Mouse (Mus musculus) heart, embryonic 11.5 days (tissue): Measurements from ENCODE around the gene Gm9887. TPM values are rescaled to one million over a fixed set of nuclear protein-coding genes. Genes with fewer than 3 reads are reported as not detected.
A peak's percentile ranks its signal among the peaks of the same experiment; 100 is the strongest.
"Not testable (repeated sequence)": the region's sequence is repeated elsewhere in the genome, so short reads cannot be mapped to it uniquely, and the experiment has no call there.

Source experiments
- ATAC-seq: fragments of 200-750 bp; cut with Nextera tagmentation; replicated peaks from 2 replicates; pipeline ENCODE4 v1.8.0; 2017; ENCODE audit warnings: moderate library complexity; ENCODE audit not compliant: insufficient number of reproducible peaks, low FRiP score, low TSS enrichment
- H3K27ac ChIP-seq: fragments of 300-500 bp; sonication (generic); 2 replicates; pipeline ENCODE4 v1.5.1; 2014; ENCODE audit warnings: mild to moderate bottlenecking, low read depth, low read length
- H3K27me3 ChIP-seq: fragments of 300-500 bp; sonication (generic); 2 replicates; pipeline ENCODE4 v1.6.1; 2014; ENCODE audit warnings: mild to moderate bottlenecking, low read length, mixed read lengths; ENCODE audit not compliant: control insufficient read depth, insufficient read depth
- H3K36me3 ChIP-seq: fragments of 300-500 bp; sonication (generic); 2 replicates; pipeline ENCODE4 v1.6.1; 2014; ENCODE audit warnings: mild to moderate bottlenecking, low read length, moderate library complexity, mixed read lengths; ENCODE audit not compliant: control insufficient read depth, insufficient read depth
- H3K4me1 ChIP-seq: fragments of 300-500 bp; sonication (generic); 2 replicates; pipeline ENCODE4 v1.6.1; 2014; ENCODE audit warnings: low read length; ENCODE audit not compliant: control insufficient read depth, insufficient read depth
- H3K4me2 ChIP-seq: fragments of 300-500 bp; sonication (generic); 2 replicates; pipeline ENCODE4 v1.6.1; 2014; ENCODE audit warnings: mild to moderate bottlenecking, moderate library complexity
- H3K4me3 ChIP-seq: fragments of 300-500 bp; sonication (generic); 2 replicates; pipeline ENCODE4 v1.5.1; 2014; ENCODE audit warnings: low read depth, low read length
- H3K9ac ChIP-seq: fragments of 300-500 bp; sonication (generic); 2 replicates; pipeline ENCODE4 v1.6.1; 2014; ENCODE audit warnings: mild to moderate bottlenecking, low read depth, low read length, moderate library complexity
- H3K9me3 ChIP-seq: fragments of 300-500 bp; sonication (generic); replicated peaks from 2 replicates; pipeline ENCODE4 v1.6.1; 2016; ENCODE audit warnings: low read length; ENCODE audit not compliant: control insufficient read depth
- WGBS: fragments of 180-500 bp; shearing (Covaris S2); extraction: QIAGEN DNeasy Blood & Tissue Kit; methylation state at CpG from one replicate; pipeline ENCODE4 v1.1.7; 2014; ENCODE audit not compliant: insufficient replicate concordance; 5-methylcytosine and 5-hydroxymethylcytosine counted together
- polyA plus RNA-seq: library from polyadenylated mRNA; unstranded; fragments of >200 nt; fragmentation: Nextera tagmentation; extraction: Ambion mirVana; gene quantifications from 2 replicates; pipeline ENCODE4 v1.2.1, GENCODE M21; 2014

Gene Gm9887
- polyA plus RNA-seq, 1 experiment from 2014 or later: 1.5 TPM

DNA sequence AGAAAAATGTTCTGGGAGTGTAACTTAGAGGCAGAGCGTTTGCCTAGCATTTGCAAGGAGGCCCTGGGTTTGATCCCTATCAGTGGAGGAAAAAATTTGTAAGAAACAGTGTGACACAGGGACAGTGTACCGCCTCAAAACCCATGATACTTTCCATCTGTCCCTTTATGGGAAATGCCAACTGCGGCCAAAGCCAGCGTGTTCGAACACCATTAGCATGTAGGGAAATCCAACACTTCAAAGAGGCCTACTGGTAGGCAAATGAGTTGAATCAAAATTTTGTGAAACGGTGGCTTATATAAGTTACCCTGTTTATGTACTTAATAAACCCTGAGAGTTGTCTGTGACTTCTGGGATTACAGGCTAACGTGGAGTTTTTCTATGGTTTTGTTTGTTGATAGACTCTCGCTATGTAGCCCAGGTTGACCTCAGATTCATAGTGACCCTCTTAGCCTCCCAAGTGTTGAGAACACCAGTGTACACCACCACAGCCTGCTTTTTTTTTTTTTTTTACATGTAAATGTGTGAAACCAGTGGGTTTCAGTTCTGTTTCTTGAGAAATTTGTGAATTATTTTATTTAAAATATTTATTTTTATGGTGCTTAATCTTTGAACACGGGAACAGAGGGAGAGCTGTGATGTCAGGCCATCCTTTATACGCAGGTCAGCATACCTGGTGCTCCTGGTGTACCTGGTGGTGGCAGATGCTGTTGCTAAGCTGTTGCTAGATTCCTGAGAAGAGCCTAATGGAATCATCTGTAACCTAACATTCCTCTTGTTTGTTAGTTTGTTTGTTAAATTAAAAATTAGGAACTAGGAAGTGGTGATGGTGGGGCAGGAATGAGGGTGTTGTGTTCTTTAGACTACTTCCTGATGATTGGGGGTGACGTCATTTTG, 6.5 kb upstream of the Gm9887 start:
- peaks cover 13% of the 10 kb centered on the region for H3K4me1 ChIP-seq
- no peaks in the 10 kb centered on the region for H3K9me3 ChIP-seq
- no peak overlapping the region for H3K9ac ChIP-seq
- peak overlapping the region; percentile 17; the same call in 1 of the 2 replicates for H3K27ac ChIP-seq
- ATAC-seq: no peak
- H3K36me3 ChIP-seq: no peaks in the 10 kb centered on the region
- 83% methylated on average over 11 of the region's 11 CpGs for WGBS
- no peak overlapping the region for H3K4me2 ChIP-seq
- no peak overlapping the region for H3K4me3 ChIP-seq
- no peaks in the 10 kb centered on the region for H3K27me3 ChIP-seq

DNA sequence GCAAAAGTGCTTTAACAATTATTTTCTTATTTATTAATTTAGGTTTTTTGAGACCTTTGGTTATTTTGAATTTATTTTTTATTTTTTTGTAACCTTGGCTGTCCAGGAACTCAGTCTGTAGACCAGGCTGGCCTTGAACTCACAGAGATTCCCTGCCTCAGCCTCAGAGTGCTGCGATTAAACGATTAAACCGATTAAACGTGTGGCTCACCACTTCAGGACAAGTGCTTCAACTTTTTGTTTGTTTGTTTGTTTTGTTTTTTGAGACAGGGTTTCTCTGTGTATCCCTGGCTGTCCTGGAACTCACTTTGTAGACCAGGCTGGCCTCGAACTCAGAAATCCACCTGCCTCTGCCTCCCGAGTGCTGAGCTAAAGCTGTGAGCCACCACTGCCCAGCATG, 5.4 kb upstream of the Gm9887 start:
- H3K9me3 ChIP-seq, H3K36me3 ChIP-seq, H3K27me3 ChIP-seq, H3K27ac ChIP-seq, H3K4me2 ChIP-seq, H3K4me3 ChIP-seq, ATAC-seq, H3K9ac ChIP-seq: not testable (repeated sequence)
- 93% methylated on average over 6 of the region's 6 CpGs for WGBS
- peaks cover 11% of the 10 kb centered on the region for H3K4me1 ChIP-seq

DNA sequence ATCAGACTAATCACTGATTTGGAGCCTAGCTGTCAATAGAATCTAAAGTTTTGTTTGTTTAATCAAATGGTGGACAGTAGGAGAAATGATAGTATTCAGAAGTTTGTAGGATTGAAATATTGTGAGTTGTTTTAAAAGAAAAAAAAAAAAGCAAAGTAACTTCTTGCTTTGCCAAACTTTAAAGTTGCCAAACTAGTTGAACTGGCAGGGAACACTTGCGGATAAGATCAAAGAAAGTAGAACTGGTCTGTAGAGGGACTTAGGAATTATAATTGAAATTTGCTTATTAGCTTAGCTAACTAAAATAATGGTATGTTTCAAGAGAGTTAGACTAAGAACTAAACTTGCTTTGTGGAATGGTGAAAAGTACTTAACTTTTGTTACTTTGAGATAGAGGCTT, 4.9 kb upstream of the Gm9887 start:
- ATAC-seq: no peak
- peaks cover 11% of the 10 kb centered on the region for H3K4me1 ChIP-seq
- WGBS: 96% methylated on average over 1 of the region's 1 CpGs
- no peak overlapping the region for H3K4me3 ChIP-seq
- H3K27ac ChIP-seq: no peak overlapping the region
- H3K4me2 ChIP-seq: no peak overlapping the region
- H3K9ac ChIP-seq: no peak overlapping the region
- no peaks in the 10 kb centered on the region for H3K9me3 ChIP-seq
- no peaks in the 10 kb centered on the region for H3K36me3 ChIP-seq
- no peaks in the 10 kb centered on the region for H3K27me3 ChIP-seq

DNA sequence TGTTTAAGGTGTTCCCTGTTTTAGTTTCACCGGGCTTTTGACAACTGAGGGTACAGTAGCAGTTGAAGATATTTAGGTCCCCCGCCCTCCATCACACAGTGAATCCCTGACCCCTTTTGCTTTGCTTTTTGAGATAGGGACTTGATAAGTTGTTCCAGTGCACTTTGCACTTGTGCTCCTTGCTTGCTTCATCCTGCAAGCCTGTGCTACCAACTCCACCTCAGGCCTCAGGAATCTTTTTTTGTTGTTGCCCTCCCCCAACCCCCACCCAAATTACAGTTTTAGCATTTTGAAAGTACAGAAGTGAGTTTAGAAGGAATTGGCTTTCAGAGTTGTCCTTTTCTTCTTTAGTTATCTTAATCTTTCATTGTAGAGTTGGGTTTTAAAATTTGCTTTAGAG, 3.9 kb upstream of the Gm9887 start:
- H3K36me3 ChIP-seq: no peaks in the 10 kb centered on the region
- no peaks in the 10 kb centered on the region for H3K27me3 ChIP-seq
- H3K9me3 ChIP-seq: no peaks in the 10 kb centered on the region
- peaks cover 11% of the 10 kb centered on the region for H3K4me1 ChIP-seq
- ATAC-seq: no peak
- 66% methylated on average over 2 of the region's 2 CpGs for WGBS
- H3K4me2 ChIP-seq: no peak overlapping the region; the same call in 1 of the 2 replicates
- no peak overlapping the region for H3K27ac ChIP-seq
- no peak overlapping the region for H3K9ac ChIP-seq
- H3K4me3 ChIP-seq: no peak overlapping the region

DNA sequence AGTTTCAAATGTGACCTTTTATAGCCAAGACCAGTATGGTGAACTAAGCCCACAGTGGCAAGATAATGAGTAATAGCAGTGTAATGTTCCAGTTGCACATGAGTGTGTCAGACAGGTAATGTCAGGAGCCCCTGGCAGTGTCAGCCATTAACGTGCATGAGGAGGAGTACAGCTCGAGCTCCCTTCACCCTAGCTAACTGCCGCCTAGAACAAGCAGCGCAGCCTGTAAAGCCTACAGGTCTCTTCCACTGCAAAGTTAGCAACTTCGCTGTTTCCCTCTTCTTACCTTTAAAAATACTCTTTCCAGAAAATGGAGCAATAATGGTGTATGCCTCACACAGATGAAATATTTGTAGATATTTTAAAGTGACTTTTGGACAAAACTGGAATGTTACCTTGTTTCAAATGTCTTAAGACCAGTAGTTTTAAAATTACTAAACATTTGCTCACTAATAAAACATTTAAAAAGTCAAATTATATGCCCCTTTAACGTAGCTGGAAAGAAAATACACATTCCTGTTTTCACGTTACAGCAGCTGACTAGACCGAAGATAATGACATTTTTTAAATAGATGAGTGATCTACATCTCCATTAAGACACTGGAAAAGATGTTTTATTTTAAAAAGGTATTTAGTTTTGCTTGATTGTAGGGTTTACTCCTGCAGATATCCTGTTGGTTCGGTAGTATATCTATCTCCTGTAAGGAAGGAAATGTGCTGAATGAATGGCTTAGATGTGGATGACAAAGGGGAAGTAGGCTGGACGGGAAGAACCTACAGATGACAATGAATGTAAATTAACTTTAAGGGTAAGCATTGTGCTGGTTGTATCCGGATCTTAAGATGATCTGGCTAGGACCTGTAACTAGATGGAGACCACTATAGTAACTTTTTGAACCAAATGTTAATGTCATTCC, 1.9 kb upstream of the Gm9887 start:
- no peak overlapping the region for H3K27ac ChIP-seq
- no peaks in the 10 kb centered on the region for H3K27me3 ChIP-seq
- no peak for ATAC-seq
- no peaks in the 10 kb centered on the region for H3K36me3 ChIP-seq
- peak overlapping the region; percentile 98; the same call in 1 of the 2 replicates for H3K9ac ChIP-seq
- no peaks in the 10 kb centered on the region for H3K9me3 ChIP-seq
- peak overlapping the region; percentile 90 for H3K4me3 ChIP-seq
- peaks cover 11% of the 10 kb centered on the region for H3K4me1 ChIP-seq
- peak overlapping the region; percentile 87 for H3K4me2 ChIP-seq
- WGBS: 39% methylated on average over 11 of the region's 11 CpGs

DNA sequence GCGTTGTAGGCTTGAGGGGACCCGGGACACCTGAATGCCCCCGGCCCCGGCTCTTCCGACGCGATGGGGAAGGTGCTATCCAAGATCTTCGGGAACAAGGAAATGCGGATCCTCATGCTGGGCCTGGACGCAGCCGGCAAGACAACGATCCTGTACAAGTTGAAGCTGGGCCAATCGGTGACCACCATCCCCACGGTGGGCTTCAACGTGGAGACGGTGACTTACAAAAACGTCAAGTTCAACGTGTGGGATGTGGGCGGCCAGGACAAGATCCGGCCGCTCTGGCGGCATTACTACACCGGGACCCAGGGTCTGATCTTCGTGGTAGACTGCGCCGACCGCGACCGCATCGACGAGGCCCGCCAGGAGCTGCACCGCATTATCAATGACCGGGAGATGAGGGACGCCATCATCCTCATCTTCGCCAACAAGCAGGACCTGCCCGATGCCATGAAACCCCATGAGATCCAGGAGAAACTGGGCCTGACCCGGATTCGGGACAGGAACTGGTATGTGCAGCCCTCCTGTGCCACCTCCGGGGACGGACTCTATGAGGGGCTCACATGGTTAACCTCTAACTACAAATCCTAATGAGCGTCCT, 573 bp upstream of the Gm9887 start:
- Histone ChIP-seq H3K9ac (peak overlapping the region; percentile 98), H3K4me2 (peak overlapping the region; percentile 87)

DNA sequence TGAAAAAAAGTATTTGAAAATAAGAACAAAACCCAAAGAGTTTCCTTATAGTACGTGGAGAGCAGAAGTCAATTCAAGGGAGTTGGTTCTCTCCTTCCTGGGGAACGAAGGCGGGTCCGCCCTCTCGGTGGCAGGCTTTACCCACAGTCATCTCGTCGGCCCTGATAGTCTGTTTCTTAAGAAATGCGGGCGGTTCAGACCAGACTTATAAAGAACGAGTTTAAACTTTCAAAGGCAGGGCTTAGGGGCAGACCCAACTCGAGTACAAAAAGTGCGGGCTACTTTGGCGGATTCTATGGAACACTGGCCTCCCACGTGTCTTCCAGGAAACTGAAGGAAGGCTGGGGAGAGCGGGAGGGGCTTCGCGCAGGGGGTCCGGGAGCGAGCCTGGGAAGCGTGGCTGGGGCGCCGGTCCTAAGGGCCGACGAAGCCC, 821 bp downstream of the Gm9887 start:
- peaks cover 9% of the 10 kb centered on the region for H3K4me1 ChIP-seq
- no peaks in the 10 kb centered on the region for H3K27me3 ChIP-seq
- peak overlapping the region; percentile 87 for H3K4me2 ChIP-seq
- H3K9ac ChIP-seq: peak overlapping the region; percentile 98
- under 1% methylated on average over 24 of the region's 24 CpGs for WGBS
- peak; percentile 81 for ATAC-seq
- H3K36me3 ChIP-seq: no peaks in the 10 kb centered on the region
- H3K27ac ChIP-seq: peak overlapping the region; percentile 97
- H3K9me3 ChIP-seq: no peaks in the 10 kb centered on the region
- peak overlapping the region; percentile 90 for H3K4me3 ChIP-seq

More for the DNA sequence above, 573 bp upstream of the Gm9887 start:
- Histone ChIP-seq H3K9me3 (no peaks in the 10 kb centered on the region), H3K4me1 (peaks cover 9% of the 10 kb centered on the region), H3K4me3 (peak overlapping the region; percentile 90), H3K27ac (peak overlapping the region; percentile 97), H3K27me3 (no peaks in the 10 kb centered on the region), H3K36me3 (no peaks in the 10 kb centered on the region)
- under 1% methylated on average over 42 of the region's 42 CpGs for WGBS
- ATAC-seq: peak; percentile 2; the same call in 1 of the 2 replicates

DNA sequence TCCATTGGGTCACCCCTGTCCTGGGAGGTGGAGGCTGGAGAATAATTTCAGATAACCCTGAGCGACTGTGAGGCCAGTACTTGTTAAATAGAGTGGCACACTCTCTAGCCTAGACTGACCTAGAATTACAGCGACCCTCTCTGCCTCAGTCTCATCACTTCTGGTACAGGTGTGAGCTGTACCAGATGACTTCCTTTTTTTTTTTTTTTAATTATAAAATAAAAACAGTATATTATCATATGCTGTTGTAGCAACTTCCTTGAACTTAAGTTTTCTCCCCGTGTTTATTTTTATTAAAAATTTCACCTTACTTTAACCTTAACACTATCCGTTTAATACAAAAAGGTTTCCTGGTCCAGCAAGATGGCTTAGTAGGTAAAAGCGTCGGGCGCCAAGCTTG, 1.3 kb downstream of the Gm9887 start:
- Histone ChIP-seq H3K4me3 (peak overlapping the region; percentile 90), H3K36me3 (no peaks in the 10 kb centered on the region), H3K4me1 (peaks cover 6% of the 10 kb centered on the region), H3K4me2 (peak overlapping the region; percentile 87), H3K27ac (peak overlapping the region; percentile 97), H3K9ac (peak overlapping the region; percentile 98), H3K9me3 (no peaks in the 10 kb centered on the region), H3K27me3 (no peaks in the 10 kb centered on the region)
- no peak for ATAC-seq
- WGBS: 12% methylated on average over 7 of the region's 7 CpGs
